Mouse (Mus musculus) hindbrain, embryonic 12.5 days (tissue): ENCODE results near the gene Lrp6. TPM values are rescaled to one million over a fixed set of nuclear protein-coding genes. Genes with fewer than 3 reads are reported as not detected.
A peak's percentile ranks its signal among the peaks of the same experiment; 100 is the strongest.

Source experiments
- ATAC-seq: fragments of 200-750 bp; cut with Nextera tagmentation; 2 replicates; pipeline ENCODE4 v1.8.0; 2017; ENCODE audit warnings: moderate TSS enrichment; ENCODE audit not compliant: low FRiP score
- H3K27ac ChIP-seq: fragments of 300-500 bp; sonication (generic); 2 replicates; pipeline ENCODE4 v1.5.1; 2016; ENCODE audit warnings: mild to moderate bottlenecking
- H3K27me3 ChIP-seq: fragments of 300-500 bp; sonication (generic); 2 replicates; pipeline ENCODE4 v1.6.1; 2016; ENCODE audit warnings: mild to moderate bottlenecking
- H3K36me3 ChIP-seq: fragments of 300-500 bp; sonication (generic); 2 replicates; pipeline ENCODE4 v1.6.1; 2016; ENCODE audit warnings: mild to moderate bottlenecking
- H3K4me1 ChIP-seq: fragments of 300-500 bp; sonication (generic); 2 replicates; pipeline ENCODE4 v1.6.1; 2016
- H3K4me2 ChIP-seq: fragments of 300-500 bp; sonication (generic); replicated peaks from 2 replicates; pipeline ENCODE4 v1.6.1; 2016; ENCODE audit warnings: mild to moderate bottlenecking
- H3K4me3 ChIP-seq: fragments of 300-500 bp; sonication (generic); 2 replicates; pipeline ENCODE4 v1.5.1; 2016; ENCODE audit warnings: mild to moderate bottlenecking
- H3K9ac ChIP-seq: fragments of 300-500 bp; sonication (generic); 2 replicates; pipeline ENCODE4 v1.6.1; 2016; ENCODE audit warnings: mild to moderate bottlenecking, moderate library complexity
- H3K9me3 ChIP-seq: fragments of 300-500 bp; sonication (generic); replicated peaks from 2 replicates; pipeline ENCODE4 v1.6.1; 2016; ENCODE audit warnings: mild to moderate bottlenecking
- WGBS: fragments of 180-500 bp; shearing (Covaris S2); methylation state at CpG from one replicate; pipeline ENCODE4 v1.1.7; 2016; 5-methylcytosine and 5-hydroxymethylcytosine counted together
- polyA plus RNA-seq: library from polyadenylated mRNA; unstranded; fragments of >200 nt; fragmentation: Nextera tagmentation; extraction: Ambion mirVana; gene quantifications from 2 replicates; pipeline ENCODE4 v1.2.1, GENCODE M21; 2016

Gene Lrp6
- polyA plus RNA-seq, 1 experiment from 2014 or later, result 39.2 TPM

GRCm38 (mm10) chr6:134509731-134510226 lies 57.0 kb downstream of the Lrp6 start:
- Histone ChIP-seq H3K27ac (peak overlapping the region; percentile 74; the same call in 1 of the 2 replicates), H3K4me2 (peak overlapping the region; percentile 14; the same call in 1 of the 2 replicates), H3K4me3 (no peak overlapping the region), H3K36me3 (peaks cover 28% of the 10 kb centered on the region), H3K9me3 (no peaks in the 10 kb centered on the region), H3K27me3 (no peaks in the 10 kb centered on the region), H3K9ac (no peak overlapping the region), H3K4me1 (peaks cover 26% of the 10 kb centered on the region; the same call in 1 of the 2 replicates)
- ATAC-seq, result peak; percentile 66
- WGBS, result 48% methylated on average over 10 of the region's 10 CpGs

- 59% methylated on average over 4 of the region's 4 CpGs for WGBS
- no peak for ATAC-seq
- no peaks in the 10 kb centered on the region for H3K9me3 ChIP-seq
Observed at GRCm38 (mm10) chr6:134504866-134505265, 61.9 kb downstream of the Lrp6 start.

GRCm38 (mm10) chr6:134502335-134502734 lies 64.4 kb downstream of the Lrp6 start:
- H3K27me3 ChIP-seq, result no peaks in the 10 kb centered on the region
- no peak overlapping the region for H3K9ac ChIP-seq
- H3K27ac ChIP-seq, result no peak overlapping the region
- WGBS, result 70% methylated on average over 7 of the region's 7 CpGs
- no peak for ATAC-seq
- H3K4me3 ChIP-seq, result no peak overlapping the region
- H3K36me3 ChIP-seq, result peaks cover 38% of the 10 kb centered on the region
- no peak overlapping the region for H3K4me2 ChIP-seq
- no peaks in the 10 kb centered on the region for H3K9me3 ChIP-seq
- H3K4me1 ChIP-seq, result peaks cover 15% of the 10 kb centered on the region

More at GRCm38 (mm10) chr6:134504866-134505265, 61.9 kb downstream of the Lrp6 start:
- no peak overlapping the region for H3K9ac ChIP-seq
- peaks cover 33% of the 10 kb centered on the region for H3K36me3 ChIP-seq
- H3K27me3 ChIP-seq, result no peaks in the 10 kb centered on the region
- H3K4me2 ChIP-seq, result no peak overlapping the region
- no peak overlapping the region for H3K27ac ChIP-seq
- H3K4me1 ChIP-seq, result peaks cover 12% of the 10 kb centered on the region
- H3K4me3 ChIP-seq, result no peak overlapping the region

- no peaks in the 10 kb centered on the region for H3K9me3 ChIP-seq
- H3K27ac ChIP-seq, result peak overlapping the region; percentile 55; the same call in 1 of the 2 replicates
- peak; percentile 84 for ATAC-seq
- H3K4me3 ChIP-seq, result no peak overlapping the region
- peaks cover 15% of the 10 kb centered on the region for H3K4me1 ChIP-seq
- H3K9ac ChIP-seq, result no peak overlapping the region
- no peaks in the 10 kb centered on the region for H3K27me3 ChIP-seq
- 55% methylated on average over 10 of the region's 10 CpGs for WGBS
- no peak overlapping the region for H3K4me2 ChIP-seq
- H3K36me3 ChIP-seq, result peaks cover 21% of the 10 kb centered on the region
Observed at GRCm38 (mm10) chr6:134500381-134501162, 66.2 kb downstream of the Lrp6 start.

GRCm38 (mm10) chr6:134499089-134499488 lies 67.7 kb downstream of the Lrp6 start:
- WGBS, result 70% methylated on average over 2 of the region's 2 CpGs
- no peak for ATAC-seq
- no peak overlapping the region for H3K27ac ChIP-seq
- H3K27me3 ChIP-seq, result no peaks in the 10 kb centered on the region
- no peak overlapping the region for H3K4me3 ChIP-seq
- no peak overlapping the region for H3K4me2 ChIP-seq
- peaks cover 23% of the 10 kb centered on the region for H3K4me1 ChIP-seq
- no peaks in the 10 kb centered on the region for H3K9me3 ChIP-seq
- peaks cover 14% of the 10 kb centered on the region for H3K36me3 ChIP-seq
- H3K9ac ChIP-seq, result no peak overlapping the region

DNA sequence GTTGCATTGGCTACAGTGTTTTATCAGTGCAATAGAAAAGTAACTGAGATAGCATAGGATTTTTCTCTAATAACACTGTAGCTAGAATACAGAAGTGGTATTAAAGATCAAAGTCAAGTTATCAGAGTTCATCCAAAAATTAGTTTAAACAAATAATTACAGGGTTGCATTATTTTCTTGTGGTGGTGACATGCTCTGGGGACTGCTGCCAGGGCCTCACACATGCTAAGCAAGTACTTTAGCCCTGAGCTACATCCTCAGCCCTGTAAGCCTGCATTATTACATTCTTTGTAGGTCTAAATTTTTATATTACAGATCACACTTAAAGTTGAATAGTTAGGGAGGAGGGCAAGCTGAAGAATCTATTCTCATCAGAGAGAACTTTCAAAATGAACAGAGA lies 68.2 kb downstream of the Lrp6 start:
- H3K9ac ChIP-seq, result no peak overlapping the region
- H3K36me3 ChIP-seq, result peaks cover 9% of the 10 kb centered on the region
- peaks cover 23% of the 10 kb centered on the region for H3K4me1 ChIP-seq
- no peak for ATAC-seq
- H3K9me3 ChIP-seq, result no peaks in the 10 kb centered on the region
- H3K27me3 ChIP-seq, result no peaks in the 10 kb centered on the region
- no peak overlapping the region for H3K4me2 ChIP-seq
- H3K4me3 ChIP-seq, result no peak overlapping the region
- H3K27ac ChIP-seq, result no peak overlapping the region

GRCm38 (mm10) chr6:134494828-134495698 lies 71.7 kb downstream of the Lrp6 start:
- H3K9ac ChIP-seq, result no peak overlapping the region
- no peak for ATAC-seq
- no peak overlapping the region for H3K4me3 ChIP-seq
- H3K36me3 ChIP-seq, result peaks cover 13% of the 10 kb centered on the region
- no peak overlapping the region for H3K27ac ChIP-seq
- H3K9me3 ChIP-seq, result no peaks in the 10 kb centered on the region
- H3K4me2 ChIP-seq, result no peak overlapping the region
- WGBS, result 82% methylated on average over 8 of the region's 8 CpGs
- H3K4me1 ChIP-seq, result peaks cover 17% of the 10 kb centered on the region
- no peaks in the 10 kb centered on the region for H3K27me3 ChIP-seq

GRCm38 (mm10) chr6:134489637-134490036 lies 77.1 kb downstream of the Lrp6 start:
- 87% methylated on average over 9 of the region's 9 CpGs for WGBS
- Histone ChIP-seq H3K27ac (no peak overlapping the region), H3K9me3 (no peaks in the 10 kb centered on the region), H3K4me3 (no peak overlapping the region), H3K9ac (no peak overlapping the region), H3K4me2 (no peak overlapping the region), H3K36me3 (peaks cover 21% of the 10 kb centered on the region), H3K4me1 (peaks cover 5% of the 10 kb centered on the region), H3K27me3 (no peaks in the 10 kb centered on the region)
- no peak for ATAC-seq

- Histone ChIP-seq H3K9ac (no peak overlapping the region), H3K4me1 (peaks cover 3% of the 10 kb centered on the region), H3K4me3 (no peak overlapping the region), H3K4me2 (no peak overlapping the region), H3K36me3 (peaks cover 25% of the 10 kb centered on the region), H3K9me3 (no peaks in the 10 kb centered on the region), H3K27me3 (no peaks in the 10 kb centered on the region), H3K27ac (no peak overlapping the region)
- no peak for ATAC-seq
- 93% methylated on average over 4 of the region's 4 CpGs for WGBS
Observed at GRCm38 (mm10) chr6:134489130-134489529, 77.6 kb downstream of the Lrp6 start.

DNA sequence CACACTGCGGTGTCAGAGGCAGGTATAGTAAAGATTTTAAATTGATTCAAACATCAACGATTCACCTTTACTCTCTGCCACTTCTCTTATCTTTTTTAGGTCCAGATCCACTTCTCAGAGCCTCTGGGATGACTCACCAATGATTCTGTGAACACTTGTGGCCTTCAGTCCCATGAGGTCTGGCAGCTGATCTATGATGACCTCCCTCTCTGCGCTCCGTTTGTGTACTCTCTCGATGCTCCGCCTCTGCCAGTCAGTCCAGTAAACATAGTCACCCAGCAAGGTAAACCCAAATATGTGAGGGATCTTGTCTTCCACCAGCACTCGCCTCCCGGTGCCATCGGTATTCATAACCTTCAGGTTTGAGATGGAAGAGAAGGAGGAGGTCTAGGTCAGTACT lies 80.4 kb downstream of the Lrp6 start:
- no peaks in the 10 kb centered on the region for H3K9me3 ChIP-seq
- no peak for ATAC-seq
- H3K27me3 ChIP-seq, result no peaks in the 10 kb centered on the region
- no peak overlapping the region for H3K4me3 ChIP-seq
- H3K27ac ChIP-seq, result no peak overlapping the region
- H3K4me1 ChIP-seq, result no peaks in the 10 kb centered on the region
- H3K4me2 ChIP-seq, result no peak overlapping the region
- no peak overlapping the region for H3K9ac ChIP-seq
- H3K36me3 ChIP-seq, result peaks cover 33% of the 10 kb centered on the region
- 96% methylated on average over 9 of the region's 9 CpGs for WGBS

DNA sequence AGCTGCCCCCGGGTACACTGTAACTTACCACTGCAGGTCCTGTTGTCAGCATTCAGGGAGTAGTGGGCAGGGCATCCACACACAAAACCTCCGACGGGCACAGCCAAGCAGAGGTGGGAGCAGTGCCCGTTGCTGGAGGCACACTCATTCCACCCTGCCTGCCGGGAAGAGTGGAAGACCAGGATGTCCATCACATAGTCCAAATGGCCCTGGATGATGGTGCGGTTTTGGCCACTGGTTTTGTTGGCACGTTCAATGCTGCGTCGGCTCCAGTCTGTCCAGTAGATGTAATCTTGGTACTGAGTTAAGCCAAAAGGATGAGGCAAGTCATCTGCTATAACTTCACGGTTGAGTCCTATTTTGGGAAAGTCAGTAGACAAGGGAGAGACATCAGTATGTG lies 87.3 kb downstream of the Lrp6 start:
- no peak for ATAC-seq
- Histone ChIP-seq H3K36me3 (peaks cover 40% of the 10 kb centered on the region), H3K4me1 (no peaks in the 10 kb centered on the region), H3K27me3 (no peaks in the 10 kb centered on the region), H3K9me3 (no peaks in the 10 kb centered on the region), H3K27ac (no peak overlapping the region), H3K9ac (no peak overlapping the region), H3K4me2 (no peak overlapping the region), H3K4me3 (no peak overlapping the region)
- 95% methylated on average over 10 of the region's 10 CpGs for WGBS

- Histone ChIP-seq H3K4me3 (no peak overlapping the region), H3K27me3 (no peaks in the 10 kb centered on the region), H3K36me3 (peaks cover 33% of the 10 kb centered on the region), H3K4me2 (no peak overlapping the region), H3K27ac (no peak overlapping the region), H3K9me3 (no peaks in the 10 kb centered on the region), H3K4me1 (no peaks in the 10 kb centered on the region), H3K9ac (no peak overlapping the region)
- 84% methylated on average over 7 of the region's 7 CpGs for WGBS
- ATAC-seq, result no peak
Observed at GRCm38 (mm10) chr6:134473143-134473561, 93.6 kb downstream of the Lrp6 start.
